Mouse (Mus musculus) liver (tissue): ENCODE results near the gene Myrf.
A peak's percentile ranks its signal among the peaks of the same experiment; 100 is the strongest.

Experiments
- DNase-seq: peaks from one replicate; pipeline ENCODE4 v3.0.0-alpha.2; 2020; ENCODE audit warnings: mixed read lengths

The Myrf gene

DNA sequence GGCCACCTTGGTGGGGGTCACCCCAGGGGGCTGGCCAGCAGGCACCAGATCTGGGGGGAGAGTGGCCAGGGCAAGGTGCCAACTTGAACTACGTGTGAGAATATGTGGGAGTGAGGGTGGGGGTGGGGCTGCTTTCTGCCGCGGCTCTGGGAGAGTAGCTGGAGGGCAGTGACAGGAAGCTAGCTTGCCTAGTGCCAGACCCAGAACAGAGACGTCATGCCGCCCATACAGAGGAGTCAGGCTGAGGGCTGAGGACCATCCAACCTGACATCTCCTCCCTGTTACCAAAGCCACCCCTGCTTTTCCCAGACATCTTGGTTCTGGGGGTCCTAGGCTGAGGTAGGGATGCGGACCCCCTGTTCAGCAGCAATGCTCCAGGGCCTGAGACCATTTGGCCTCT is 6.6 kb upstream of the Myrf start:
- DNase-seq: no peak

DNA sequence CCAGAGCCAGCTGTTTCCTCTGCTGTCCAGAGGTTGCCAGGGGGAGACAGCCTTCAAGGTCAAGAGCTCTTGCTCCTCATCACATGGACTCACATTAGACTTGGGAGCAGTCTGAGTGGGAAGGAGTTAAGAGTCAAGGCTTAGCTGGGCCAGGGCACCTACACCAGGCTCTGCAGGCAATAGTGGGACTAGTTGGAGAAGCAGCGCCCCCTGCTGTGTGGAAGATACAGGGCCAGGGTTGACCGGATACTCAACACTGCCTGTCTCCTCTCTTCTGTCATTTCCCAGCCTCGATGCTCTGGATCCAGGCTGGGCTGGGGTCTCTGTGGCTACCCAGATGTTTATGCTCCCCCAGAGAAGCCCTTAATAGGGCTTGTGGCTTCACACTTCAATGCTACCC is 3.6 kb upstream of the Myrf start:
- DNase-seq: peak; percentile 69

DNA sequence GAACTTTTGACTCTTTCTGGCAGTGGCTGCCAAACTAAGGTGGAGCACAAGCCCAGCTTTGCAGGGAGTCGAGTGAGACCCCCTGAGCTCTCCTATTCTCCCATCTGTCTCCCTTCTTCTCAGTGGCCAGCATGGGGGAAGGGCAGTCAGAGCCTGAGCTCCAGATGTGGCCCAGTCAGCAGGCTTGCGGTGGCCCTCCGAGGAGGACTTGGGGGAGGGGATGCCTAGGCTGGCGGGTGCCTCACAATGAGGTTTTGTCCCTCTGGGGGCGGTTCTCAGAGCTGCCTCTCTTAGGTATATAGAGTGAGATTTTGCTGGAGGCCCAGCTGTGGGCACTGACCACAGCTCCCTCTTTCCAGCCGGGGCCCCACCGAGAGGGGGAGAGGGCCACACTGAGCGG is 2.4 kb upstream of the Myrf start:
- no peak for DNase-seq

DNA sequence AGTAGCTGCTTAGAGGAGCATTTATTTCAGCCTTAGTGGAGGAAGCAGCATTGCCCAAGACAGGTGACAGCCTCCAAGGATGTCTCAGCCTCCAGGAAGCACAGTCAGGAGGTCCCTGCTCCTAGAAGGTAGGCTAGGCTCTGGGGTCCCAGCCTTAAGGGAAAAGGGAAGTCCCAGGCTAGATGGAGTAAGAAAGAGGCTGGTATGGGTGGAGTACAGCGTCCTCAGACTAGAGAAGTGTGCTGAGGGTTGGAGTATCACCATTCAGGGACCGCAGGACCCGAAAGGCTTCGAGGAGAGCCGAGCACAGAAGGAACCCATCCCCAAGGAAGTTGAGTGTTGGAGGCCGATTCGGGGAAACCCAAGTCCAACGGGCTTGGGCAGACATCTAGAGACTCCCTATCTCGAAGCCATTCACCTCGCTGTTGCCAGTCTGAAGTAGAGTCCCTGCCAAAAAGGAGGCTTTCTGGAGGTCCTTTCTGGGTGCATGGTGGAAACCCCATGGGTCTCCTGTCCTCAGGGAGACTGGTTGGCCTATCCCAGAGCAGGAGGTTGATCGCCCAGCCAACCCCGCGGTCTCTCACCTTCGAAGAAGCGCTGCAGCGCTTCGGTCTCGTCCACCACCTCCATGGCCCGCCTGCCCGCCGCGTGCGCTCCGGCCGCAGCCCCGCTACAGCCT is 434 bp downstream of the Myrf start:
- DNase-seq: no peak

DNA sequence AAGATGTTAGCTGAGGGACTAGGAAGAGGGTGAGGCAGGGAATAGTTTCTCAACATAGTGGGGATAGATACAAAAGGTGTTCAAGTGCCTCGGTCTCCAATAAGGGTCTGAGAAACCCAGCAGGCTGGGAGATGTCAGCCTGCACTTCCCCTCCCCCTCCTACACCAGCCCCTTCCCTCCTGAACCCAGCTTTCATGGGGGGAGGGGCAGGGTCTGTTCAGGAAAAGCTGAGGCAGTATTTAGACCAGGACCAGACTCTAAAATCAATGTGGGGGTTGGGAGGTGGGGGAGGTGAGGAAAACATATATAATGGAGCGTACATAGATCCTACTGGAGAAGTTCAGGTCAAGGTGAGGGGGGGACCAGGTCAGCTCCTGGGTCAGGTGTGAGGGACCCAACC is 1.1 kb downstream of the Myrf start:
- no peak for DNase-seq

DNA sequence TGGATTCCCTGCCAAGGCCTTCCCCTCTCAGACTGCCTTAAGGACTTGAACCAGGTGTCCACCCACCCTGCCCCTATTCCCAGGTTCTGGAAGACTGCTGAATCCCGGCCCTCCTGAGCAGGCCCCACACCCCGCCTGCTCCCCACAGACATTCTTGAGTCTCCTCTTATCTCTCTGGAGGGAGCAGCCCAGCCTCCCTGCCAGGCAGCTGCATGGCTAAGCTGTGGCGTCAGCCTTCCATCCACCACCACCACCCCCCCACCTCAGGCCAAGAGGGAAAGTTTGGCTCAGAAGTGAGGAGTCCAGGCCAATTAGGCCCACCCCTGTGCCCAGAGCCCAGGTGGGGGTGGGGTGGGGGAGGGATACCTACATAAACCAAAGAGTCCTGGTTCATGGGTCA is 2.1 kb downstream of the Myrf start:
- DNase-seq: peak; percentile 39

DNA sequence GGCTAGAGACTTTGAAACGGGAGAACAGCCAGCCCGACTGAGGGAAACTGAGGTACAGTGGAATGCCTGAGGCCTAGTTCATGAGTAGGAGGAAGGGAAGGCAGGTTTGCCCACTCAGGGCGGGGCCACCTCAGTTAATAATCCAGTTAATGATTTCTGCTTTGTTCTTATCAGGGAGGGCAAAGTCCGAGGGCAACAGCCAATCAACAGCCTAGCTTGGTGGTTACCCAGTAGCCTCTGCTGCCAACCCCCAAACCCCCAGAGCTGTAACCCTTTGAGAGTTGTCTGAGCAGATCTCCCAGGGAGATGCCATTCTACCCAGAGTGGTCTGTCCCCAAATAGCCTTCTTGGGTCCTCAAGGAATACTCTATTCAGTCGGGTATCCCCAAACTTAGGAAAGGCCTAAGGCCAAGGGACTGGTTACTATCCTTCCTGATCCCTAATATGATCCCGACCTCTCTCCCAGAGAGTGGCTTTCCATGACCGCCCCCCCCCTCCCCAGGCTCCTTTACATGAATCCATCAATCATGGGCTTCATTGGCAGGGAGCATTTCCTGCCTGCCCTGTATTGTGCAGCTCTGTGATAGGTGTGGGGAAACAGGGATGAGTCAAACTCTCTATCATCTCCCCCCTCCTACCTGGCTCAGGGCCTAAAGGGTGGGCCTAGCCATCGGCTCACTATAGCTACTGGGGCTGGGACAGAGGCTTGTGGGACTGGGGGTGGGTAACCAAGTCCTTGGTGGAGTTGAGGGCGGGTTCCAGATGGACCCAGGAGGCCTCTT is 4.6 kb downstream of the Myrf start:
- DNase-seq: peak; percentile 52

DNA sequence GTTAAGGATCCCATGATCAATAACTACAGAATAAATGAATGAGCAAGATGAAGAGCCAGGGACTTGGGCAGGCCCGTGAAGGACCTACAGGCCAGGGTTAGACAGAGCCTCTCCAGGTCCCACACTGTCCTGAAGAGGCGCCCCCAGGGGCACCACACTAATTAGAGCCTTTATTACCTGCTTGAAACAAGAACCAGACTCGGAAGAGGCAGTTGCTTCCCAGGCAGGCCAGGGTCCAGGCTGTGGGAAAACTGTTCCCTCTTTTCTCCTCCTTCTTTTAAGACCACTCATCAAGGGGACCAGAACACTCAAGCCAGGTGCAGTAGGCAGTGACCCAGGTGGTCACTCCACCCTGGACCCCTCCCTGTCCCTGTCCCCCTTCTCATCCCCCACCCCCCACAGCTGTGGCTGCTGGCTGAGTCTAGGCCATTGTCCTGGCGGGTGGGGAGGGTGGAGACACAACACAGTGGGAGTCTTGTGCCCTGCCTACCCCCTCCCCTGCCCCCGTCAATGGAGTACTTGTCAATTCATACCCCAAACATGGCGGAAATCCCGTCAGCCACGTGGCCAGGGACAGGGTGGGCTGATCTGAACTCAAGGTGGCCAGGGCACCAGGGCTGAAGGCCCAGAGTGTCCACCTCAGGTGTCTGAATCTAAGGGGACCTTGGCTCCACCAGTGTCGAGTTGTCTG is 8.1 kb downstream of the Myrf start:
- no peak for DNase-seq

DNA sequence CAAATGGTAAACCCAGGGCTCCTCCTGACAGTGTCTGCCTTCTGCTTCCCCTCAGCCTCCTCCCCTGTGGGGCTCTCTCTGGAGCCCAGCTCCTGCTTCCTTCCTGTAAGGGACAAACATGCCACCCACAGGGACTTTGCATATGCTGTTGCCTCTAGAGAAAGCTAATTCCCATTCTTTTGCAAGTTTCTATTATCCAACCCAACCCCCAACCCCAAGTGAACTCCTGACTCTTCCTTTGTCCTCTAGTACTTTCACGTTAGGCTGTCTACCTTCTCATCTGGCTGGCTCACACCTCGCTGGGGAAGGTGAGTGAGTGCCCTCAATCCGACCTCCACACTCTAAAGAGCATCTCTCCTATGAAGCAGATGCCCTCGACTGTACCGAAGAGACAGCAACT is 8.7 kb downstream of the Myrf start:
- DNase-seq: no peak

DNA sequence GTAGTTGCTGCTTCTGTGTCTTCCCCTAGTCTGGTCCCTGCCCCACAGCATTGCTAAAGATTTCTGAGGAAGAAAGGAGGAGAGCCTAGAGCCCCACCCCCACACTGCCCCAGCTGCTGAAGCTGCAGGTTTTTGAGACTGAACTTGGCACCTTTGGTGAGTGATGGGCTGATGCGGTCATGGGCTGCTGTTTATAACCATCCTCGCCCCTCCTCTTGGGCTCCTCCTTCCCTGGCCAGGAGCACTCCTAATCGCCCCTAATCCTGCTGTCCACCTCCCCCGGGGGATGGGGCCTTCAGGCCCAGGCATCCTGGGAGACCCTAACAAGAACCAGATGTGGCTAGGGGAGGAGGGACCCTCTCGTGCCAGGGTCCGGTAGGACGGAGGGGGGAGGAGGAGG is 9.5 kb downstream of the Myrf start:
- peak; percentile 33 for DNase-seq

DNA sequence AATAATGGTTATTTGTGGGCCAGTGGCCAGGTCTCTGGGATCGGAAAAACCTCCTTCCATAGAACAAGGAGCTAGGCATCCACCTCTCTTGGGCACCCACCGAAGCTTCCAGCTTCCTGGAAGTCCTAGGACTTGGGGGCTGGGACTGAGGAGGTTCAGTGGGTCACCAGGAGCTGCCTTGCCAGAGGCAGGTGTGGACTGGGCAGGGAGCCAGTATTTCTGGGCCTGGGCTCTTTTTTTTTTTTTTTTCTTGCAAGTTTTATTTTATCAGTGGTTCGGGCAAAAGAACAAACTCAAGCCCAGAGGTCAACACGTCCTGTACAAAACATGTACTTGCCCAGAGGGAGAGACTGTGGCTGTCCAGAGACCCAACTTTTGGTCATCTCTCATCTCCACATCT is 14.8 kb downstream of the Myrf start:
- DNase-seq: no peak

DNA sequence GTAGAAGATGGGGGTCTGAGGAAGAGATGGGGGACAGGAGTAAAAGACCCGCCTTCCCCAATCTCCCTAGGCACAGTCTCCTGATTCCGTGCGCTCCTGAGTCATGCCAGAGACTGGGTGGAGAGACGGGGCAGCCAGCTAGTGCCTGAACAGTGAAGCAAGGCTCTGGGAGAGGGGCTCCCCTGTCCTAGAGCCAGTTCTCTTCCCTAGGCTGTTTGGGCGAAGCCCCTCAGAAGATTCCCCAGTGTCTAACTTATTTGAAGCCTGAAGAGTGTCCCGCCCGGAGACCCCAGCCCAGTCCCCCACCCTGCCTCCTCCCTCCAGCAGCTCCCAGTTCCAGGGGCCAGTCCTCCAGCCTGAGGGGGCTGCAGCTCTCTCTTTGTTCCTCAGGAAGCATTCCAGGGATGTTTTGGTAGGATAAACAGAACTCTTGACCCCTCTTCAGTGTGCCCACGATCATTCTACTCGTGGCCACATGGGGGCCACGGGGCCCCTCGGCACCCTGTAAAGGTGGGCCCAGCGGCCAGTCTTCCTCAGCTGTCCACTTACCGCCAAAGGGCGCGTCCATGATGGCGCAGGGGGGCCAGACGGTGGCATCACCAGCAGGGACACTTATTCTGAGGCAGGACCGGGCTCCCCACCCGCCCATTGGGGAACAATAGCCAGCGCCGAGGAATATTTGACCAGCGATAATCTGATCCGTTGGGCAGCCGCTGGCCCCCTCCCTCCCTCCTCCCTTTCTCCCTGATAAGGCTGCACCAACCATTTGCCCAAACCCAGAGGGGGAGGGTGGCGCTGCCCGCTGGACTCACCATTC is 15.7 kb downstream of the Myrf start:
- no peak for DNase-seq

DNA sequence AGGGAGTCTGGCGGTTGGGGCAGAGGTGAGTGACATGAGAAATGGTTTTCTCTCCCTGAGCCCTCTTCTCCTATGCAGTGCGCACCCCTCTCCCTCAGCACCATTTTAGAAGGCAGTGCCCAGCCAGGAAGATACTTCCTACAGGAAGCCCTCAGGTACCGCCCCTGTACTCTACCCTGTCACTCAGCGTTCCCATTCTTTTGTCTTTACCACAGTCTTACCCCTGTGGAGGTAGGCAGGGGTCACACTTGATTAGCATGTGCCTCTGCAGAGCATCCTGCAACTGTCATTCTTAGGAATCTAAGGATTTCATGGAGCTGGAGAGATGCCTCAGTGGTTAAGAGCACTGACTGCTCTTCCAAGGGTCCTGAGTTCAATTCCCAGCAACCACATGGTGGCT is 17.0 kb downstream of the Myrf start:
- no peak for DNase-seq

DNA sequence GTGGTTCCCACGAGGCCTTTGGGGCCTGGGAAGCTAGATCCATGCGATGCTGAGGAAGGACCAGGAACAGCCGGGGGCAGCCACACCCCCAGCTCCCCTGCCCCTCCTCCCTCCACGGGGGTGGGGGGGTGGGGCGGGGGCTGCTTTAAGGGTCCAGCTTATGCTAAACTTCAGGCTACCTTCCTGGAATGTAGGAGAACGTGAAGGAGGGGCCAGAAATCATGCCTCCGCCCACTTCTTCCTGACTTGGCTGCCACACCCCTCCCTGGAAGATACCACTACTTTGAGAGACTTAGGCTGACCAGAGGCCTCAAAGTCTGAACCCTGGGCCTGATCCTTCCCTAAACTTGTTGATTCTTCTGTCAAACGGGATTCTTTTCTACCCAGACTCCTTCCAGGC is 17.9 kb downstream of the Myrf start:
- peak; percentile 46 for DNase-seq

DNA sequence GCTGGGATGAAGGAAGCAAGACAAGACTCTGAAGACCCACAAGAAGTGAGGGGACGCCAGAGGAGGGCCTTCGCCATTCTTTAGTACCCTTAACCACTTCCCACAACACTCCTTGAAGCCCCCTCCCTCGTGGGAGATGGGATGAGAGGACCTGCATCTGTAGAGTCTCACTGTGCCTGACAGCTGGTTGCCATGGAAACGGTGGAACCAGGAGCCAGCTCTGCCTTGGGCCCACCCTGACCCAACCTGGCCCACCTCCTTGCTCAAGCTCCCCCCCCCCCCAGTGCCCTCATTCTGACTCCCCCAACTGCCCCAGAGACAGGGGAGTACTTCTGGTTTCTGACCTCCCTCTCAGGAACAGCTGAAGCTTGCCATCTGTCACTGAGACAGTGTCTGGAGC is 19.0 kb downstream of the Myrf start:
- DNase-seq: peak; percentile 32

DNA sequence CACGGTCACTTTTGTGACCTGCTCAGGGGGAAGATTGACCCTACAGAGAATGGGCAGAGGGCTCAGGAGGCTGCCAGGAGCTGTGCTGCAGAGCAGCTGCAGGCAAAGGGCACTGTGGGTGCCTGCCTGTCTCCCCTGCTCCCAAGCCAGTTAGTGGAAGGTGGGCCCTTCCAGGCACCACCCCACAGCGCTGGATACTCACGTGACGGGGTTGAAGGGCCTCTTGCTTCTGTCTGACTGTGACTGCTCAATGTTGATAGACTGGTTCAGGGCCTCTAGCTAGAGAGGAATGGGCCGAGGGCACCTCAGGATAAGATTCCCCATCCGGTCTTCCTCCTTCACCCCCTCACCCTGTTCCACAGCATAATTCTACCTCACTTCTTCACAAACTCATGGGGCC is 21.0 kb downstream of the Myrf start:
- no peak for DNase-seq

DNA sequence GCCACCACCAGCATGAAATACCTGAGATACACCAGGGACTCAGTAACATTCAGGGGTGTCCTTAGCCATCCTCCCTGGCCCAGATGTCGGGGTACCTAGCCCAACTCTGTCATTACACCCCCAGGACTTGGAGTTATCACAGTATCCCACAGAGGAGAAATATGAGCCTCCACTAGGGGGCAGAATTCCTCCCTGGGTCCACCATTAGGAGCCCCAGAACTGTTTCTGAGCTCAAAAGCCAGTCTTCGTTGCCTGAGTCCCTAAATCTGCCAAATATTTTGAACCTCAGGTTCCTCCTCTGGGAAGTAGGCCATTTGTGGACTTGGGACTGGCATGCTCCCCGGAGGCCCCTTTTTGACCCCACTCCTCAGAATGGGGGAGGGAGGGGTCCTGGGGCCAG is 21.4 kb downstream of the Myrf start:
- peak; percentile 53 for DNase-seq

DNA sequence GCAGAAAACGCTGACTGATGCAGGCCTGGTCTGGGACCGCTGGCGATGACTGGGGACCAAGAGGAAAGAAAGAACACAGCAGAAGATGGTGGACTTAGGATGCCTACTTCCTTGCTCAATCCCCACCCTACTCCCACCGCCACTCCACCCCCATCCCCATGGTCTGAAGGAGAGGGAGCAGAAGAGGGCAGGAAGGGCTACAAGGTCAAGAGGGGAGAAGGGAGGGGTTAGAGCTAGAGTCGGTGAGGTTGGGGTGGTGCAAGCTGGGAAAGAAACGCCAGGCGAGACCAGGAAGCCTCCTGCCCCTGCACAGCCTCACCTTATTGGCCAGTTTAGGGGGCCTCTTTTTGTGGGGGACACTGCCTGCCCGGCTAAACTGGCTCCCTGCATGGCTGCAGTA is 24.4 kb downstream of the Myrf start:
- no peak for DNase-seq

DNA sequence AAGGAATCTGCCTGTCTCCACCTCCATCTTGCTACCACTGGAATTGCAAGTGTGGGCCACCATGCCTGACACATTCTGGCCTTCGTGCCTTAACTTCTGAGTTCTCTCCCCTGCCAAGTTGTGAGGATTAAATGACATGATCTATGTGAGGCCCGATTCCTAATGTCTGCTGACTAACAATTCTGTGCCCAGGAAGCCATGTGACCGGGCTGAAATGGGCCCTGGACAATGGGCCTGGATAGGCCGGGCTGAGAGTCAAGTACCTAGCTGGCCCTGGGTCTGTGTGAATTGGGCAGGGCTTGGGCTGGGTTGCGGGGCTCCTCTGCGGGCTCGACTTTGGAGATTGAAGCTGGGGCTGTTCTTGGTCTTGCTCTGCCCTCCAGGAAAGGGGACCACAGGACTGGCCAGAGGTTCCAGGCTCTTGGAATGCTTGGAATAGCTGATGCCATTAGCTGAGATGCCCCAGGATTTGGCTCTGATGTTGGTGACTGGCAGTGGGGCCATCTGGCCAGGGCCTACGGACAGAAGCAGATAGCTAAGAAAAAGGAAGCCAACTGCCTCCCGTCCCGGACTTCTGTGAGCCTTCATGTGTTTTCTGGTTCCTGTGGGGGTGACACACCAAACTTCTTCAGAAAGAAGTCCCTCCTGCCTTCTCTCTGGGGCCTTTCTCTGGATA is 26.6 kb downstream of the Myrf start:
- no peak for DNase-seq

DNA sequence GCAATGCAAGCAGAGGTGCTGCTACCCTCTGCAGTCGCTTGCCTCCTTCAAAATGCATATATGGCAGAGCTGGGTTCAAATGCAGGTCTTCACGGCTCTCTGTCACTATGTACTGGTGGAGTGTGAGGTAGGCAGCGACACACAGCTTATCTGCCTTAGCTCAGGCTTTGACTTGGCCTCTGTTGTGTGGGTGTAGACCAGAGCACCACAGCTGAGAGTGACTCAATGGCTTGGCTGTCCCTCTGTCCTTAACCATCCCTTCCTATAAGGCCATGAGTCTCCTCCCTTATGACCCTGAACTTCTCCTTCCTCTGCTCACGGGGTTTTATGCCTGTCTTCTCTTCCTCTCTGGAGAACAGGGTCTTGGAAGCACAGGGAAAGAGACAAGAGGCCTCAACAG is 29.7 kb downstream of the Myrf start:
- DNase-seq: no peak

DNA sequence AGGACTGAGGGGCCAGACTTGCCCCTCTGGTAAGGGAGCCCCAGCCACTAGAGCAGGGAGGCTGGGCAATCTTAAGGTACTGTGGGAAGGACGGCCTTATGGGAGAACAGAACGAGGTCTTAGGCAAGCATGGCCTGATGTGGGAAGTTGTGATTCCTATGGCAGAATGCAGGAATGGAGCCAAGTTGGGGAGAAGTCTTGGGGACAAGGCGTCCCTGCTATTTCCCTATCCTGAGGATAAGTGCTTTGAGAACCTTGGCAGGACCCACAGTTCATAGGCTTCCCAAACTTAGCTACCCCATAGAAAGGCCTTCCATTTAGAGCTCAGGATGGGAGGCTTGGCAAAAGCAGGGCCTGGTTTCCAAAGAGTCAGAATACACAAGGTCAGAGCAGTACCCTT is 31.7 kb downstream of the Myrf start:
- DNase-seq: no peak

DNA sequence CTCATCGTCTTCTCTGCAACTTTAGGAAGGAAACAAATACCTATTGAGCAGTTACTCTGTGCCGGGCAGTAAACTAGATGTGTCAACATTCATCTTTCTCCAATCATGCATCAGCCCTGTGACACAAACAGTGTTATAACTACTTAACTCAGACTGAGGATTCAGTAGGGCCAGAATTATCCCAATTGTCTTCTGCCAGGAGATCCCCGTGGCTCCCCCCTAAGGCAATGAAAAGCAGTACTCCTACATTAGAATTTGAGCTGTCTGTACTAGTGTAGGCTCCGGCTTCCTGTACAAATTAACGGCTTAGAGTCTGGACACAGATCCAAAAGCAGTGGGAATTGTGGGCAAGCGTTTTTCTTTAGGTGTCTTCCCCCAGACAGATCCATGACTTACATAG is 35.5 kb downstream of the Myrf start:
- no peak for DNase-seq

DNA sequence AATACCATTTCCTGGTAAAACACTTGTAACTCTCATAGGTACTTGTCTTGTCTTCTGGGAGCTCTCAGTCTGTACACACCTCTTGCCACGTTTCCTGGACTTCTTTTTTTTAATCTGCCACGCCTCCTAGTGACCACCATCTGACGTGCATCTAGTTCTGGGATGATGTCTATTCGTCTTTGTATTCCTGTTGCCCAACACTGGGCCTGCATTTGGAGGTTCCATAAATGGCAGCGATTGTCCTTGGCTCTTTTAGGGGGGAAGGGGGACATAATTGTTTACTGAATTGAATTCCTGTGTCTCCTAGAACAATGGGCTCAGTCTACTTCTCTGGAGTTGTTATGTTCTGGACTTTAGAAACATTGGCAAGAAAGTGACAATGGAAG is 35.9 kb downstream of the Myrf start:
- DNase-seq: peak; percentile 58
